ENCODE assay signal across 14 mouse cellular contexts in genomic region chr8:26635701-26636100, GRCm38 (mm10).
"Had no signal": no experiment of that assay in that cellular context is flagged by ENCODE, and none has a peak within 500 bp of the region (broad histone marks: within the 10 kb centered on the region; RNA-seq: fewer than 3 reads in every experiment).

No protein-coding gene starts in this region.

- H3K27ac ChIP-seq: limb, embryonic 15.5 days; liver, embryonic 12.5 days; midbrain, embryonic 10.5 days; neural tube, embryonic 15.5 days had no signal

- H3K4me1 ChIP-seq: limb, embryonic 15.5 days; liver, embryonic 12.5 days; midbrain, embryonic 10.5 days; neural tube, embryonic 15.5 days had no signal

- H3K4me2 ChIP-seq: limb, embryonic 15.5 days; liver, embryonic 12.5 days; lung, embryonic 14.5 days; neural tube, embryonic 15.5 days had no signal

- H3K9ac ChIP-seq: limb, embryonic 15.5 days; liver, embryonic 12.5 days; lung, embryonic 14.5 days; neural tube, embryonic 15.5 days had no signal

- DNase-seq: layer of hippocampus, adult 9-11 months; layer of hippocampus, postnatal 36 days; lung, embryonic 14.5 days; lung, postnatal 10 days; lung, postnatal 4 days; midbrain, embryonic 14.5 days; right cerebral cortex, adult 18-20 months; right cerebral cortex, postnatal 25 days; thymus, postnatal 4 days had no signal

- ATAC-seq: liver, embryonic 12.5 days had no signal

- H3K4me3 ChIP-seq: limb, embryonic 15.5 days; liver, embryonic 12.5 days; midbrain, embryonic 10.5 days; myocyte; neural tube, embryonic 15.5 days had no signal

- H3K36me3 ChIP-seq: limb, embryonic 15.5 days; liver, embryonic 12.5 days; midbrain, embryonic 10.5 days; neural tube, embryonic 15.5 days had no signal

- H3K9me3 ChIP-seq: limb, embryonic 15.5 days; liver, embryonic 12.5 days; midbrain, embryonic 10.5 days; neural tube, embryonic 15.5 days had no signal
